Mouse (Mus musculus) megakaryocyte, embryonic 14.5 days (primary cell): ENCODE results near the gene Opn1mw.

Experiments
- FLI1 ChIP-seq: IDR thresholded peaks from 2 replicates; pipeline ENCODE4 v1.6.1; 2012; ENCODE audit warnings: low read length, inconsistent platforms, mixed read lengths
- GATA1 ChIP-seq: IDR thresholded peaks from 3 replicates; pipeline ENCODE4 v1.6.1; 2012; ENCODE audit warnings: mixed read lengths, low read length, inconsistent platforms, borderline replicate concordance

DNA sequence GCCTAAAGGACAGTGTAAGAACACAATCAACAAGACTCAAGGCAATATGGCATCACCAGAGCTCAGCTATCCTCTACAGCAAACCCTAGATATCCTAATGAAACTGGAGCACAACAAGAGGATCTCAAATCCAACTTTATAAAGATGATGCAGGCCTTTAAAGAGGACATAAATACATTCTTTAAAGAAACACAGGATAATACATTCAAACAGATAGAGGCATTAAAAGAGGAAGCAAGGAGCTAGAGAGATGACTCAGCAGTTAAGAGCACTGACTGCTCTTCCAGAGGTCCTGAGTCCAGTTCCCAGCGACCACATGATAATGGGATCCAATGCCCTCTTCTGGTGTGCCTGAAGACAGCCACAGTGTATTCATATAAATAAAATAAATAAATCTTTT is 32.1 kb upstream of the Opn1mw start:
- TF ChIP-seq GATA1, result no peak
- TF ChIP-seq FLI1, result no peak
